Mouse (Mus musculus) heart, adult 2 months (tissue): ENCODE data around the gene Gm10717. TPM values are rescaled to one million over a fixed set of nuclear protein-coding genes. Genes with fewer than 3 reads are reported as not detected.
A peak's percentile ranks its signal among the peaks of the same experiment; 100 is the strongest.
"Not testable (repeated sequence)": the region's sequence is repeated elsewhere in the genome, so short reads cannot be mapped to it uniquely, and the experiment has no call there.

Experiments used
- DNase-seq, 2 experiments: peaks; one replicate each; pipeline ENCODE4 v3.0.0; 2021
- H3K27ac ChIP-seq: fragments of 200-600 bp; 2 replicates; pipeline ENCODE4 v1.8.1; 2022
- H3K27me3 ChIP-seq: fragments of 200-500 bp; 2 replicates; pipeline ENCODE4 v1.6.1; 2012; ENCODE audit warnings: mild to moderate bottlenecking, low read length, inconsistent platforms, mixed read lengths; ENCODE audit not compliant: control insufficient read depth, insufficient read depth
- H3K36me3 ChIP-seq: fragments of 200-500 bp; 2 replicates; pipeline ENCODE4 v1.6.1; 2012; ENCODE audit warnings: low read length, inconsistent platforms; ENCODE audit not compliant: control insufficient read depth, insufficient read depth
- H3K4me1 ChIP-seq: fragments of 200-500 bp; 2 replicates; pipeline ENCODE4 v1.6.1; 2011; ENCODE audit warnings: low read length; ENCODE audit not compliant: control insufficient read depth, insufficient read depth
- H3K4me3 ChIP-seq: fragments of 200-600 bp; 2 replicates; pipeline ENCODE4 v1.8.1; 2022
- H3K79me2 ChIP-seq: fragments of 200-500 bp; replicated peaks from 2 replicates; pipeline ENCODE4 v1.6.1; 2012; ENCODE audit warnings: mild to moderate bottlenecking, inconsistent platforms, low read length, moderate library complexity, mixed read lengths; ENCODE audit not compliant: control insufficient read depth, insufficient read depth
- H3K9ac ChIP-seq: fragments of 200-500 bp; 2 replicates; pipeline ENCODE4 v1.6.1; 2012; ENCODE audit warnings: low read depth, mild to moderate bottlenecking, control low read depth, inconsistent platforms, low read length, mixed read lengths
- WGBS: fragments of 180-500 bp; shearing (Covaris S2); methylation state at CpG from one replicate; pipeline ENCODE4 v1.1.7; 2018; 5-methylcytosine and 5-hydroxymethylcytosine counted together
- intact Hi-C: fragments of 180-260 bp; cut with DNase I; formaldehyde crosslinking; loops from one replicate; pipeline ENCODE4 v1.15.1; 2025
- polyA plus RNA-seq: library from polyadenylated mRNA; depleted of rRNA; stranded (reverse); fragments of >200 nt; gene quantifications from 2 replicates; pipeline ENCODE4 v1.2.3, GENCODE M21; 2012
- total RNA-seq, 2 experiments: library from RNA; stranded (reverse); gene quantifications; 2 replicates each; pipeline ENCODE4 v1.2.3; 2021

Gene Gm10717
- total and polyA plus RNA-seq, 3 experiments, result 0.39 TPM; not detected in 2

GRCm38 (mm10) chr9:3012054-3012621, 13.1 kb upstream of the Gm10717 start:
- H3K9ac ChIP-seq, H3K79me2 ChIP-seq, H3K4me1 ChIP-seq, H3K4me3 ChIP-seq, H3K36me3 ChIP-seq, DNase-seq, intact Hi-C loops, H3K27me3 ChIP-seq, H3K27ac ChIP-seq: not testable (repeated sequence)
- 82% methylated on average over 3 of the region's 7 CpGs for WGBS

GRCm38 (mm10) chr9:3012733-3013279, 12.4 kb upstream of the Gm10717 start, which contains the start of gene Gm10721:
Gm10721 (plus strand) TSS chr9:3013140.
- H3K4me1 ChIP-seq, DNase-seq, H3K36me3 ChIP-seq, H3K79me2 ChIP-seq, H3K9ac ChIP-seq, H3K27ac ChIP-seq, H3K4me3 ChIP-seq, intact Hi-C loops, H3K27me3 ChIP-seq: not testable (repeated sequence)
- no CpG with 5 or more reads among the region's 11 CpGs for WGBS

DNA sequence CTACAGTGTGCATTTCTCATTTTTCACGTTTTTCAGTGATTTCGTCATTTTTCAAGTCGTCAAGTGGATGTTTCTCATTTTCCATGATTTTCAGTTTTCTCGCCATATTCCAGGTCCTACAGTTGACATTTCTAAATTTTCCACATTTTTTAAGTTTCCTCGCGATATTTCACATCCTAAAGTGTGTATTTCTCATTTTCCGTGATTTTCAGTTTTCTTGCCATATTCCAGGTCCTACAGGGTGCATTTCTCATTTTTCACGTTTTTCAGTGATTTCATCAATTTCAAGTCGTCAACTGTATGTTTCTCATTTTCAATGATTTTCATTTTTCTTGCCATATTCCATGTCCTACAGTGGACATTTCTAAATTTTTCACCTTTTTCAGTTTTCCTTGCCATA, 9.9 kb upstream of the Gm10717 start, which contains the start of gene Gm10720:
Gene Gm10720, plus strand, starts transcription at position 301 of the 400 bp plus-strand sequence.
- DNase-seq, H3K4me1 ChIP-seq, H3K79me2 ChIP-seq, H3K9ac ChIP-seq, H3K4me3 ChIP-seq, H3K36me3 ChIP-seq, intact Hi-C loops, H3K27ac ChIP-seq, H3K27me3 ChIP-seq: not testable (repeated sequence)
- 63% methylated on average over 5 of the region's 9 CpGs for WGBS

GRCm38 (mm10) chr9:3015896-3016295, 9.3 kb upstream of the Gm10717 start:
- intact Hi-C loops, H3K36me3 ChIP-seq, H3K27ac ChIP-seq, H3K4me3 ChIP-seq, H3K4me1 ChIP-seq, H3K9ac ChIP-seq, DNase-seq, H3K79me2 ChIP-seq, H3K27me3 ChIP-seq: not testable (repeated sequence)
- WGBS, result 72% methylated on average over 6 of the region's 6 CpGs

GRCm38 (mm10) chr9:3017108-3017507, 8.1 kb upstream of the Gm10717 start, which contains the start of gene Gm10719:
Gm10719 (plus strand) TSS chr9:3017408.
- 40% methylated on average over 1 of the region's 9 CpGs for WGBS
- H3K27me3 ChIP-seq, H3K4me1 ChIP-seq, H3K9ac ChIP-seq, H3K79me2 ChIP-seq, H3K27ac ChIP-seq, H3K4me3 ChIP-seq, H3K36me3 ChIP-seq, DNase-seq, intact Hi-C loops: not testable (repeated sequence)

GRCm38 (mm10) chr9:3018944-3019343, 6.3 kb upstream of the Gm10717 start:
- H3K4me1 ChIP-seq, DNase-seq, H3K27me3 ChIP-seq, H3K4me3 ChIP-seq, H3K9ac ChIP-seq, intact Hi-C loops, H3K36me3 ChIP-seq, H3K27ac ChIP-seq, H3K79me2 ChIP-seq: not testable (repeated sequence)
- 63% methylated on average over 9 of the region's 9 CpGs for WGBS

GRCm38 (mm10) chr9:3019835-3020727, 5.1 kb upstream of the Gm10717 start:
- WGBS, result 78% methylated on average over 17 of the region's 19 CpGs
- intact Hi-C loops, result not testable (repeated sequence)

DNA sequence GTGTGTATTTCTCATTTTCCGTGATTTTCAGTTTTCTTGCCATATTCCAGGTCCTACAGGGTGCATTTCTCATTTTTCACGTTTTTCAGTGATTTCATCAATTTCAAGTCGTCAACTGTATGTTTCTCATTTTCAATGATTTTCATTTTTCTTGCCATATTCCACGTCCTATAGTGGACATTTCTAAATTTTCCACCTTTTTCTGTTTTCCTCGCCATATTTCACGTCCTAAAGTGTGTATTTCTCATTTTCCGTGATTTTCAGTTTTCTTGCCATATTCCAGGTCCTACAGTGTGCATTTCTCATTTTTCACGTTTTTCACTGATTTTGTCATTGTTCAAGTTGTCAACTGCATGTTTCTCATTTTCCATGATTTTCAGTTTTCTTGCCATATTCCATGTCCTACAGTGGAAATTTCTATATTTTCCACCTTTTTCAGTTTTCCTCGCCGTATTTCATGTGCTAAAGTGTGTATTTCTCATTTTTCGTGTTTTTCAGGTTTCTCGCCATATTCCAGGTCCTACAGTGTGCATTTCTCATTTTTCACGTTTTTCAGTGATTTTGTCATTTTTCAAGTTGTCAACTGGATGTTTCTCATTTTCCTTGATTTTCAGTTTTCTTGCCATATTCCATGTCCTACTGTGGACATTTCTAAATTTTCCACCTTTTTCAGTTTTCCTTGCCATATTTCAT, 2.8 kb upstream of the Gm10717 start:
- H3K27ac ChIP-seq, H3K36me3 ChIP-seq, H3K79me2 ChIP-seq, H3K27me3 ChIP-seq, H3K4me3 ChIP-seq, H3K9ac ChIP-seq, intact Hi-C loops, H3K4me1 ChIP-seq: not testable (repeated sequence)
- DNase-seq, result peak in 1 of 2 experiments; percentile 16
- 73% methylated on average over 11 of the region's 13 CpGs for WGBS

More at GRCm38 (mm10) chr9:3019835-3020727, 5.1 kb upstream of the Gm10717 start:
- H3K27ac ChIP-seq, H3K9ac ChIP-seq, H3K27me3 ChIP-seq, H3K36me3 ChIP-seq, H3K4me3 ChIP-seq, H3K4me1 ChIP-seq, H3K79me2 ChIP-seq: not testable (repeated sequence)
- DNase-seq, result peak in 1 of 2 experiments; percentile 4

DNA sequence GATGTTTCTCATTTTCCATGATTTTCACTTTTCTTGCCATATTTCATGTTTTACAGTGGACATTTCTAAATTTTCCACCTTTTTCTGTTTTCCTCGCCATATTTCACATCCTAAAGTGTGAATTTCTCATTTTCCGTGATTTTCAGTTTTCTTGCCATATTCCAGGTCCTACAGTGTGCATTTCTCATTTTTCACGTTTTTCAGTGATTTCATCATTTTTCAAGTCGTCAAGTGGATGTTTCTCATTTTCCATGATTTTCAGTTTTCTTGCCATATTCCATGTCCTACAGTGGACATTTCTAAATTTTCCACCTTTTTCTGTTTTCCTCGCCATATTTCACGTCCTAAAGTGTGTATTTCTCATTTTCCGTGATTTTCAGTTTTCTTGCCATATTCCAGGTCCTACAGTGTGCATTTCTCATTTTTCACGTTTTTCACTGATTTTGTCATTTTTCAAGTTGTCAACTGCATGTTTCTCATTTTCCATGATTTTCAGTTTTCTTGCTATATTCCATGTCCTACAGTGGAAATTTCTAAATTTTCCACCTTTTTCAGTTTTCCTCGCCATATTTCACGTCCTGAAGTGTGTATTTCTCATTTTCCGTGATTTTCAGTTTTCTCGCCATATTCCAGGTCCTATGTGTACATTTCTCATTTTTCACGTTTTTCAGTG, 1.8 kb upstream of the Gm10717 start, which contains the start of gene Gm10718:
Gene Gm10718, plus strand, starts transcription at position 236 of the 673 bp plus-strand sequence.
- H3K4me3 ChIP-seq, DNase-seq, H3K36me3 ChIP-seq, H3K27ac ChIP-seq, H3K9ac ChIP-seq, H3K4me1 ChIP-seq, intact Hi-C loops, H3K79me2 ChIP-seq, H3K27me3 ChIP-seq: not testable (repeated sequence)
- WGBS, result 74% methylated on average over 12 of the region's 13 CpGs
